Mouse (Mus musculus) heart, postnatal 0 days (tissue): Measurements from ENCODE around the gene Serpine1. TPM values are rescaled to one million over a fixed set of nuclear protein-coding genes. Genes with fewer than 3 reads are reported as not detected.

ENCODE experiments used
- ATAC-seq: fragments of 200-750 bp; cut with Nextera tagmentation; 2 replicates; pipeline ENCODE4 v1.8.0; 2017; ENCODE audit warnings: low read depth, moderate number of reproducible peaks, moderate library complexity; ENCODE audit not compliant: insufficient read depth
- DNase-seq: peaks from one replicate; pipeline ENCODE4 v3.0.0-alpha.2; 2016; ENCODE audit warnings: low spot score
- H3K27ac ChIP-seq: fragments of 300-500 bp; sonication (generic); 2 replicates; pipeline ENCODE4 v1.5.1; 2014; ENCODE audit warnings: low read depth, mild to moderate bottlenecking
- H3K27me3 ChIP-seq: fragments of 300-500 bp; sonication (generic); 2 replicates; pipeline ENCODE4 v1.6.1; 2014; ENCODE audit warnings: low read length, mixed read lengths; ENCODE audit not compliant: control insufficient read depth, insufficient read depth
- H3K36me3 ChIP-seq: fragments of 300-500 bp; sonication (generic); replicated peaks from 2 replicates; pipeline ENCODE4 v1.6.1; 2014; ENCODE audit warnings: low read length, mixed read lengths; ENCODE audit not compliant: control insufficient read depth, insufficient read depth
- H3K4me1 ChIP-seq: fragments of 300-500 bp; sonication (generic); 2 replicates; pipeline ENCODE4 v1.6.1; 2014; ENCODE audit warnings: antibody characterized with exemption; ENCODE audit not compliant: control insufficient read depth, insufficient read depth
- H3K4me2 ChIP-seq: fragments of 300-500 bp; sonication (generic); 2 replicates; pipeline ENCODE4 v1.6.1; 2014; ENCODE audit warnings: low read depth, mild to moderate bottlenecking, low read length, moderate library complexity
- H3K4me3 ChIP-seq: fragments of 300-500 bp; sonication (generic); 2 replicates; pipeline ENCODE4 v1.5.1; 2014; ENCODE audit warnings: low read depth, low read length
- H3K9ac ChIP-seq: fragments of 300-500 bp; sonication (generic); replicated peaks from 2 replicates; pipeline ENCODE4 v1.6.1; 2014; ENCODE audit warnings: low read depth, low read length, mixed read lengths
- H3K9me3 ChIP-seq: fragments of 300-500 bp; sonication (generic); replicated peaks from 2 replicates; pipeline ENCODE4 v1.6.1; 2016; ENCODE audit warnings: low read length; ENCODE audit not compliant: control insufficient read depth
- CTCF ChIP-seq: IDR thresholded peaks from 2 replicates; pipeline ENCODE4 v1.5.1; 2016; ENCODE audit warnings: antibody characterized with exemption, control low read depth, low read depth
- EP300 ChIP-seq: IDR thresholded peaks from 2 replicates; pipeline ENCODE4 v1.6.1; 2016; ENCODE audit warnings: antibody characterized with exemption, low read depth
- WGBS: fragments of 180-500 bp; shearing (Covaris S2); extraction: QIAGEN DNeasy Blood & Tissue Kit; methylation state at CpG from one replicate; pipeline ENCODE4 v1.1.7; 2014; 5-methylcytosine and 5-hydroxymethylcytosine counted together
- polyA plus RNA-seq: library from polyadenylated mRNA; unstranded; fragments of >200 nt; fragmentation: Nextera tagmentation; extraction: Ambion mirVana; gene quantifications from 2 replicates; pipeline ENCODE4 v1.2.1, GENCODE M21; 2015
- total RNA-seq: library from RNA; depleted of rRNA; stranded (reverse); fragments of >200 nt; gene quantifications from 2 replicates; pipeline ENCODE4 v1.2.3, GENCODE M21; 2014; ENCODE audit warnings: low replicate concordance

Serpine1 gene
- total and polyA plus RNA-seq, 2 experiments from 2014 or later: 0.93 to 19.1 TPM

- H3K4me3 ChIP-seq: no peak overlapping the region
- under 1% methylated on average over 8 of the region's 8 CpGs for WGBS
- no peaks in the 10 kb centered on the region for H3K9me3 ChIP-seq
- peaks cover 30% of the 10 kb centered on the region for H3K4me1 ChIP-seq
- TF ChIP-seq CTCF (no peak), EP300 (no peak)
- ATAC-seq (no peak), DNase-seq (no peak)
- no peaks in the 10 kb centered on the region for H3K36me3 ChIP-seq
- H3K27me3 ChIP-seq: peaks cover 78% of the 10 kb centered on the region
- H3K27ac ChIP-seq: no peak overlapping the region
- no peak overlapping the region for H3K9ac ChIP-seq
- no peak overlapping the region for H3K4me2 ChIP-seq
These were observed 42.8 kb downstream of the Serpine1 start for GRCm38 (mm10) chr5:137029273-137029585.

GRCm38 (mm10) chr5:137028561-137029272 is 43.4 kb downstream of the Serpine1 start:
- Histone ChIP-seq H3K36me3 (no peaks in the 10 kb centered on the region), H3K9ac (no peak overlapping the region), H3K4me3 (no peak overlapping the region), H3K4me1 (peaks cover 30% of the 10 kb centered on the region), H3K27ac (no peak overlapping the region), H3K4me2 (no peak overlapping the region), H3K27me3 (peaks cover 82% of the 10 kb centered on the region), H3K9me3 (no peaks in the 10 kb centered on the region)
- no peak for TF ChIP-seq CTCF
- no peak for TF ChIP-seq EP300
- ATAC-seq: no peak
- WGBS: under 1% methylated on average over 23 of the region's 29 CpGs
- no peak for DNase-seq

- DNase-seq (no peak), ATAC-seq (no peak)
- Histone ChIP-seq H3K27me3 (peaks cover 74% of the 10 kb centered on the region), H3K4me3 (no peak within 1 kb of the TSS), H3K4me1 (peaks cover 8% of the 10 kb centered on the region; the same call in 1 of the 2 replicates), H3K9ac (no peak within 1 kb of the TSS), H3K4me2 (no peak within 1 kb of the TSS), H3K27ac (no peak within 1 kb of the TSS), H3K9me3 (no peaks in the 10 kb centered on the region), H3K36me3 (no peaks in the 10 kb centered on the region)
- 12% methylated on average over 4 of the region's 4 CpGs for WGBS
- TF ChIP-seq CTCF (no peak), EP300 (no peak)
These were observed 46.0 kb downstream of the Serpine1 start, which contains the start of gene Vgf for GRCm38 (mm10) chr5:137026092-137026491. Vgf (plus strand) TSS chr5:137026392.

- no peak overlapping the region for H3K4me3 ChIP-seq
- H3K27me3 ChIP-seq: peaks cover 64% of the 10 kb centered on the region
- H3K9me3 ChIP-seq: no peaks in the 10 kb centered on the region
- no peaks in the 10 kb centered on the region for H3K36me3 ChIP-seq
- ATAC-seq: no peak
- DNase-seq: no peak
- TF ChIP-seq CTCF: peak; percentile 98
- no peak for TF ChIP-seq EP300
- no peak overlapping the region for H3K27ac ChIP-seq
- H3K4me1 ChIP-seq: peaks cover 6% of the 10 kb centered on the region; the same call in 1 of the 2 replicates
- WGBS: under 1% methylated on average over 23 of the region's 23 CpGs
- no peak overlapping the region for H3K9ac ChIP-seq
- H3K4me2 ChIP-seq: no peak overlapping the region
These were observed 46.9 kb downstream of the Serpine1 start for GRCm38 (mm10) chr5:137025132-137025531.

- Histone ChIP-seq H3K4me3 (no peak overlapping the region), H3K27ac (no peak overlapping the region), H3K36me3 (no peaks in the 10 kb centered on the region), H3K4me2 (no peak overlapping the region), H3K27me3 (peaks cover 56% of the 10 kb centered on the region), H3K4me1 (no peaks in the 10 kb centered on the region), H3K9ac (no peak overlapping the region), H3K9me3 (no peaks in the 10 kb centered on the region)
- TF ChIP-seq CTCF (no peak), EP300 (no peak)
- WGBS: 47% methylated on average over 3 of the region's 3 CpGs
- no peak for ATAC-seq
- no peak for DNase-seq
These were observed 47.8 kb downstream of the Serpine1 start for GRCm38 (mm10) chr5:137024318-137024717.

GRCm38 (mm10) chr5:137015913-137016312 is 56.2 kb downstream of the Serpine1 start:
- WGBS: 83% methylated on average over 3 of the region's 3 CpGs
- no peak for ATAC-seq
- Histone ChIP-seq H3K4me2 (no peak overlapping the region), H3K27ac (no peak overlapping the region), H3K27me3 (no peaks in the 10 kb centered on the region), H3K9ac (no peak overlapping the region), H3K4me1 (no peaks in the 10 kb centered on the region), H3K4me3 (no peak overlapping the region), H3K36me3 (no peaks in the 10 kb centered on the region), H3K9me3 (no peaks in the 10 kb centered on the region)
- no peak for TF ChIP-seq CTCF
- no peak for TF ChIP-seq EP300
- DNase-seq: no peak
